Mouse (Mus musculus): Measurements from ENCODE around the gene Cmc2.

DNA sequence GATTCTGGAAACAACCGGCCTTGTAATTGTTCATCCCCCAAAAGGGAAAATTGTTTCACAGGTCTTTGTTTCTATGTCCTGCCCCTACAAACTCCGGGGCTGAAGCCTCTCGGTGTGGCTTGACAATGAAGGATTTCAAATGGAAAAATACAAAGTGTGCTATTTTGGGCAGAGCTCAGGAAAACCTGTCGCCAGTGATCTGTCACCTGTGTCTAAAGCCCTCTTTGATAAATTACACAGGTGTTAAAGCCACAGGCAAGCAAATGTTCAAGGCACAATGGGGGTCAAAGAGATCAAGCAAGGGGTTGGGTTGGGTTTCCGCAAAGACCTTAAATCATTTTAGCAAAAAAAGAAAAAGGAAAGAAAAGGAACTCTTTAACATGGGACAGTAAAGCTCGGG is 78.6 kb downstream of the Cmc2 start:
- TF ChIP-seq POLR2A (IDR thresholded peaks at IDR 0.05; ENCODE audit: low read depth, low read length) (no peak), CTCF (IDR thresholded peaks at IDR 0.05; ENCODE audit: extremely low read depth, insufficient read length, insufficient replicate concordance, low read depth, low read length) (no peak)

Data from small intestine, adult 2 months (tissue).